Mouse (Mus musculus) testis, adult 2 months (tissue): ENCODE results near the gene Gpr157. TPM values are rescaled to one million over a fixed set of nuclear protein-coding genes. Genes with fewer than 3 reads are reported as not detected.

Experiments used
- H3K27ac ChIP-seq: fragments of 200-500 bp; 2 replicates; pipeline ENCODE4 v1.5.1; 2012; ENCODE audit warnings: low read depth, low read length; ENCODE audit not compliant: control insufficient read depth, insufficient read depth
- H3K27me3 ChIP-seq: fragments of 200-500 bp; 2 replicates; pipeline ENCODE4 v1.6.1; 2012; ENCODE audit warnings: mild to moderate bottlenecking, low read length, moderate library complexity; ENCODE audit not compliant: control insufficient read depth, insufficient read depth
- H3K36me3 ChIP-seq: fragments of 200-500 bp; 2 replicates; pipeline ENCODE4 v1.6.1; 2012; ENCODE audit warnings: mild to moderate bottlenecking, low read length; ENCODE audit not compliant: control insufficient read depth, insufficient read depth
- H3K4me1 ChIP-seq: fragments of 200-500 bp; 2 replicates; pipeline ENCODE4 v1.6.1; 2012; ENCODE audit warnings: low read length; ENCODE audit not compliant: control insufficient read depth, insufficient read depth
- H3K4me3 ChIP-seq: fragments of 200-500 bp; 2 replicates; pipeline ENCODE4 v1.5.1; 2012; ENCODE audit warnings: low read depth, mild to moderate bottlenecking, low read length, moderate library complexity, mixed read lengths; ENCODE audit not compliant: control insufficient read depth
- CTCF ChIP-seq: fragments of 200-500 bp; IDR thresholded peaks from 2 replicates; pipeline ENCODE4 v1.5.1; 2012; ENCODE audit warnings: low read depth, mild to moderate bottlenecking, inconsistent platforms, low read length, moderate library complexity; ENCODE audit not compliant: control insufficient read depth, insufficient read depth, insufficient replicate concordance
- POLR2A ChIP-seq: fragments of 200-500 bp; IDR thresholded peaks from 2 replicates; pipeline ENCODE4 v1.6.1; 2012; ENCODE audit warnings: low read depth, mild to moderate bottlenecking, inconsistent platforms, low read length, moderate library complexity; ENCODE audit not compliant: control insufficient read depth
- polyA plus RNA-seq: library from polyadenylated mRNA; depleted of rRNA; stranded (reverse); fragments of >200 nt; gene quantifications from 2 replicates; pipeline ENCODE4 v1.2.3, GENCODE M21; 2012

The Gpr157 gene
- polyA plus RNA-seq, 1 experiment, result 0.96 TPM

DNA sequence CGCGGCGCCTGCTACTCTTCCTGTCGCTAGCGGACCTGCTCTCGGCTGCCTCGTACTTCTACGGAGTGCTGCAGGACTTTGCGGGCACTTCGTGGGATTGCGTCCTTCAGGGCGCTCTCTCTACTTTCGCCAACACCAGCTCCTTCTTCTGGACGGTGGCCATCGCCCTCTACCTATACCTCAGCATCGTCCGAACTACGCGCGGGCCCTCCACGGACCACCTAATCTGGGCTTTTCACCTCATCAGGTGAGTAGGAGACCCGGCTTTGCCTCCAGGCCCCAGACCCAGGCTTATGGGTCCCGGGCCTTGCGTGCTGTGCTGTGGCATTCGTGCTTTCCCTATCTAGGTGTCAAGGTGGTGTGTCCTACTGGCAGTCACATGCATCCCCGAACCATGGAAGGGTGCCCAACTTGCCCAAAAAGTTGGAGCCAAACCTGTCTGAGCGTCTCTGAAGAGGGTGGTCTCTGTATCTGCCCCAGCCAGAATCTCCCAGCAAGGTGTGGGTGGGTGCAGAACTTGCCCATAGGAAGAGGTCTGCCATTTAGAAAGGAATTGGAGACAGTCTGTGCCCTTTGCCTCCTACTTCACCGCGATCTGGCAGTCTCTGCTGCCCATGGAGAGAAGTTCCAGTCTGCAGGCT is 845 bp downstream of the Gpr157 start:
- Histone ChIP-seq H3K27me3 (no peaks in the 10 kb centered on the region), H3K36me3 (no peaks in the 10 kb centered on the region), H3K27ac (no peak overlapping the region), H3K4me1 (no peaks in the 10 kb centered on the region; the same call in none of the 2 replicates), H3K4me3 (peak overlapping the region; percentile 79)
- TF ChIP-seq CTCF (no peak), POLR2A (no peak)

DNA sequence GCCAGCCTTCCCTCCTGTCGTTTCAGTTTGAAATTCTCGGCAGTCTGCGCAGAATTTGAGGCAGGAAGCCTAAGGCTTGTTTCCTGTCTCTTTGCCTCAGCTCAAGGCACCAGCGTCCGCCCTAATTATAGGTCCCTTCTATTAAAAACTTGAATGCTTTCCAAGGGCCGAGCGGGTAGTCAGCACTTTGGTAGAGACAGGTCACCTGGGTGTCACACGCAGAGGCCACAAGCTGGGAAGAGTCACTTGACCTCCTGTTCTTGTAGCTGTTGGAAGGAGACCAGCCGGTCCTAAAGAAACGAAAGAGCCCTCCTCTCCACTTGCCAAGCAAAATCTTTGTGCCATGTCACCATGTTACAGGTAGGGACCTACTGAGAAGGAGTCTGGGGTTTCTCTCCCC is 2.0 kb downstream of the Gpr157 start:
- TF ChIP-seq POLR2A (no peak), CTCF (no peak)
- Histone ChIP-seq H3K4me1 (peaks cover 4% of the 10 kb centered on the region), H3K36me3 (no peaks in the 10 kb centered on the region), H3K4me3 (no peak overlapping the region), H3K27ac (no peak overlapping the region), H3K27me3 (no peaks in the 10 kb centered on the region)

DNA sequence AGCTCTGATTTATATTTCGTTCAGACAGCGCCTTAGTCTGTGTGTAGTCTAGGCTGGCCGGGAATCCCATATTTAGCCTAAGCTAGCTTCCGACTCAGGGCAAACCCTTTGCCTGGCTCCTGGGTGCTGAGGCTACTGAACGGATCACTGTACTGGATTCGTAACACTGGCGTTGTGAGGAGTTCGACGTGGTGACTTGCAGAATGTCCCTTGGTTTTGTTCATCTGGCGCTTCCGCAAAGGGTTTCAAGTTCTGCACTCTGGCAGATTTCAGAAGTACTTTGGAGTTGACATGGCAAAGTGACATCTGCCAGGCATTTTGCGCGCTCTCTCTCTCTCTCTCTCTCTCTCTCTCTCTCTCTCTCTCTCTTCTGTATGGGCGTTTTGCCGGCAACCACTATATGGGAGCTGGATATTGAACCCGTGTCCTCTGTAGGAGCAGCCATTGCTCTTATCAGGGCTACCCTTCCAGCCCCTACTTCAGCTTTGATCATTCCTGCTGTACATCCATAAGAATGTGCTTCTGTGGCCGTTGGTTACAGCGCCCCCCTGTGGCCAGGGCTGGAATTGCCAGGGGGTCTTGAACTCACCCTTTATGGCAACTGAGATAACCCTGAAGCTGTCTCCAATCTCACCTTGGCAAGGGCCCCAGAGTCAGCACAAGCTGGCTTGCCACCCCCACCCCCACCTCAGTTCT is 4.9 kb downstream of the Gpr157 start:
- TF ChIP-seq POLR2A (no peak), CTCF (peak; percentile 96)

DNA sequence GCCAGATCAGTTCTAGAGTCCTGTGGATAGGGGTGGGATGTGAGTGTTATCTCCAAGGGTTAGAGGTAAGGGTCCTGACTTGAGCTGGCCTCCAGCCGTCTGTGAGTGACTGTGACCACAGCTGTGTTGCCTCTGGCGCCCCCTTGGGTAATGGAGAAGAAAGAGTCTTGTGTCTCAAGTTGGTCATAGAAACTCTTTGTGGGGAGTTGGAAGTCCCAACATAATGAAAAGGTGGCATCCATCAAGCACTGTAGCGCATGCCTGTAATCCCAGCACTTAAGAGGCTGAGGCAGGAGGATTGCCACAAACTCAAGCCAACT is 5.4 kb downstream of the Gpr157 start:
- TF ChIP-seq CTCF, result no peak
- TF ChIP-seq POLR2A, result no peak
- Histone ChIP-seq H3K27me3 (no peaks in the 10 kb centered on the region), H3K4me3 (no peak overlapping the region), H3K27ac (no peak overlapping the region), H3K4me1 (peaks cover 7% of the 10 kb centered on the region), H3K36me3 (no peaks in the 10 kb centered on the region)

More for the DNA sequence above, 4.9 kb downstream of the Gpr157 start:
- no peak overlapping the region for H3K27ac ChIP-seq
- H3K4me3 ChIP-seq, result no peak overlapping the region
- H3K36me3 ChIP-seq, result no peaks in the 10 kb centered on the region
- H3K4me1 ChIP-seq, result peaks cover 7% of the 10 kb centered on the region
- H3K27me3 ChIP-seq, result no peaks in the 10 kb centered on the region

DNA sequence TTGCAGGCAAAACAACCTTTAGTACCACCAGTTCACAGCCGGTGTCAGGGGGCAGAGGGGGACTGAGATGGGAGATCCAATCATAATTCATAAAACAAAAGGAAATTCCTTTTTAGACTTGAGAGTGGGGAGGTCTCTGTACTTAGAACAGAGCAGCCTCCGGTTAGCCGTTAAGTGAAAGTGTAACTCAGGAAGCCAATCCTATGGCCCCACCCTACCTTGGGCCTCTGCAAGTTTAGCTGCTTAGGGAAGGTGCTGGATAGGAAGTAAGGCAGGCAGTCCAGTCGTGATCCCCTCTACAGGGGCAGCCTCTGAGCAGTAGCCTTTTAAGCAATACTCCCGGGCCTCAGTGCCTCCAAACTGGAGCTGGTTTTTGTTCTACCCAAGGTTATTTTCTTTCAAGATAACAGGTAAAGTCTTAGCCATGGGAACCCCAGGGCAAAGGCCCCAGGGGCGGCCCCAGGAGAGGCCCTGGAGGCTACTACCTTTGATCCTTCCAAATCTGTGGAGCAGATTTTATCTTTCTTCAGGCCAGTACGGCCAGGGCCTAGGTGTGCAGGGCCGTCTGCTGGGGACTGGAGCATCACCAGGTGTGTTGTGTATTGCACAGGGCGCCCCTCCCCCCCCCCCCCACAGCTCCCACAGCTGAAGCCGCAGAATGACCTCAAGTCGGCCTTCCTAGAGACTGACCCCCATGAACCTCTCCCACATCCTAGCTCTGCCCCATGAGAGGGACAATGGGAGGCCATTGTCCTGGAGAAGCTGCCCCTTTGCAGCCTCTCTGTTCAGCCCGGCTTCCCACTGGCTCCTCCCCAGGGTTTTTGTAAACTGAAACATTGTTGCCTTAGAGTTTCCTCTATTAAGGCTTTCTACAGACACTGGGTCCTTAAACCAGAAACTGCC is 6.6 kb downstream of the Gpr157 start:
- Histone ChIP-seq H3K36me3 (no peaks in the 10 kb centered on the region), H3K27me3 (no peaks in the 10 kb centered on the region), H3K4me3 (no peak overlapping the region), H3K4me1 (peaks cover 7% of the 10 kb centered on the region), H3K27ac (no peak overlapping the region)
- TF ChIP-seq CTCF (no peak), POLR2A (no peak)

DNA sequence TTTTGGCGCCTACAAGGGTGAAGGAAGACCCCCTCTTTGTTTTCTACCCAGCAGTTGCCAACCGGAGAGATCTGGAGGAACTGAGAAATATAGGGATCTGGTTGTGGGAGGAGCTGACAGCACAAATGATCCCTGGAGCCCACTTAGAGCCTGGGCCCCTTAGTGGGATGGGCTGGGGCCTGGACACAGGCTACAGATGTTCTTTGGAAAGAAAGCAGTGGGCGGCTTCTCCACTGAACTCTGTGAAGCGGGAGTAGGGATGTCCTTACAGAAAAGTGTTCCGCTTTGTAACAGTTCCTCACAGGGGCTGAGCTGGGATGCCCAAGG is 7.3 kb downstream of the Gpr157 start:
- TF ChIP-seq POLR2A, result no peak
- no peak for TF ChIP-seq CTCF
- Histone ChIP-seq H3K27ac (no peak overlapping the region), H3K27me3 (no peaks in the 10 kb centered on the region), H3K4me3 (no peak overlapping the region), H3K36me3 (no peaks in the 10 kb centered on the region), H3K4me1 (peaks cover 7% of the 10 kb centered on the region)

DNA sequence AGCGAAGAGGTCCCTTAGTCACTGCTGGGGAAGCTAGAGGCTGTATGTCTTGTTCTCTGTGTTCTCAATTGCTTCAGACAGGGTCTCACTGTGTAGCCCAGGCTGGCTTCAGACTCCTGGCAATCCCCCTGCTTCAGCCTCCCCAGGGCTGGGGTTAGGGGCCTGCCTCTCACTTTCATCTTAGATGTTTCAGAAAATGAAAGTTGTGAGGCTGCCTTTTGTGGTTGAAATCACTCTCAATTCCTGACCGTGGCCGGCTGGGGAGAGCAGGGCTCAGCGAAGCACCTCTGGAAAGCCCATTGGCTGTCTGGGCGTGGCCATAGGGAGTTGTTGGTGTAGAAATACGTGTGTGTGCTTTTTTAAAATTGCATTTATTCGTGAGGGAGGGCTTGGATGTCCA is 9.1 kb downstream of the Gpr157 start:
- H3K4me1 ChIP-seq, result peaks cover 7% of the 10 kb centered on the region
- no peak overlapping the region for H3K27ac ChIP-seq

More for the DNA sequence above, 9.1 kb downstream of the Gpr157 start:
- Histone ChIP-seq H3K27me3 (no peaks in the 10 kb centered on the region), H3K4me3 (no peak overlapping the region), H3K36me3 (no peaks in the 10 kb centered on the region)
- TF ChIP-seq POLR2A, result no peak
- TF ChIP-seq CTCF, result no peak
